10 mouse cellular contexts compared by ENCODE assay signal in genomic region chr5:90149611-90150532, GRCm38 (mm10).
DNase-seq lines count a peak whose midpoint lies in the region; ATAC-seq and TF ChIP-seq lines count a peak whose summit lies in the region.
"Had no signal": no experiment of that assay in that cellular context is flagged by ENCODE, and none has a peak within 500 bp of the region (broad histone marks: within the 10 kb centered on the region; RNA-seq: fewer than 3 reads in every experiment).

No protein-coding gene starts in this region.

- peaks cover 3% of the 10 kb centered on the region; the same call in 1 of the 2 replicates for H3K4me1 ChIP-seq in heart, embryonic 16.5 days (ENCODE audit: control insufficient read depth, insufficient read depth, low read length)
- H3K4me1 ChIP-seq: liver, embryonic 13.5 days had no signal

- no peak overlapping the region for H3K9ac ChIP-seq in heart, embryonic 16.5 days (ENCODE audit: low read length)
- H3K9ac ChIP-seq: liver, embryonic 13.5 days had no signal

- intact Hi-C loops in heart, postnatal 25 days (cut with DNase I): no loop called here
- intact Hi-C loops in gastrocnemius, adult 2 months (cut with DNase I): no loop called here

- TF ChIP-seq CTCF in brain, embryonic 14.5 days (IDR thresholded peaks at IDR 0.05; ENCODE audit: borderline replicate concordance, extremely low read depth, insufficient read depth, insufficient read length): no peak
- TF ChIP-seq CTCF in gastrocnemius, adult 2 months (IDR thresholded peaks at IDR 0.05): no peak

- no peak for ATAC-seq in heart, embryonic 16.5 days (replicated peaks; ENCODE audit: extremely low read depth, insufficient read depth, low FRiP score)
- peak; percentile 96 for ATAC-seq in megakaryocyte-erythroid progenitor cell, adult 5-6 weeks (replicated peaks; ENCODE audit: low FRiP score, low TSS enrichment, poor library complexity, severe bottlenecking)

- no peaks in the 10 kb centered on the region for H3K36me3 ChIP-seq in heart, embryonic 16.5 days (ENCODE audit: control insufficient read depth, insufficient read depth)
- H3K36me3 ChIP-seq: liver, embryonic 13.5 days had no signal

- no peaks in the 10 kb centered on the region; the same call in 1 of the 2 replicates for H3K9me3 ChIP-seq in heart, embryonic 16.5 days (replicated peaks; ENCODE audit: control insufficient read depth, low read length)
- H3K9me3 ChIP-seq: liver, embryonic 13.5 days had no signal

- DNase-seq in heart, postnatal 25 days (ENCODE audit: low spot score): no peak
- DNase-seq in ovary, postnatal 36 days (ENCODE audit: low spot score): peak; percentile 31
- no peak for DNase-seq in ovary, postnatal 14 days (ENCODE audit: low spot score)
- peak; percentile 36 for DNase-seq in brain, embryonic 14.5 days (ENCODE audit: low read depth)
- no peak for DNase-seq in gastrocnemius, adult 2 months
- DNase-seq: cerebellum, adult 8-10 months; liver, embryonic 13.5 days; thymus, adult 2 months had no signal

- peak overlapping the region; percentile 18; the same call in 1 of the 2 replicates for H3K4me2 ChIP-seq in heart, embryonic 16.5 days (ENCODE audit: low read depth, low read length)
- H3K4me2 ChIP-seq: liver, embryonic 13.5 days had no signal

- no peak for TF ChIP-seq POLR2A in brain, embryonic 14.5 days (IDR thresholded peaks at IDR 0.05; ENCODE audit: borderline replicate concordance, extremely low read depth, insufficient read depth, insufficient read length, poor library complexity, severe bottlenecking)

- 45% methylated on average over 22 of the region's 22 CpGs for WGBS in heart, embryonic 16.5 days

- H3K27ac ChIP-seq in heart, embryonic 16.5 days (ENCODE audit: low read length): no peak overlapping the region
- no peak overlapping the region for H3K27ac ChIP-seq in gastrocnemius, adult 2 months
- H3K27ac ChIP-seq: liver, embryonic 13.5 days had no signal

- H3K4me3 ChIP-seq in heart, embryonic 16.5 days (ENCODE audit: low read length): no peak overlapping the region
- no peak overlapping the region for H3K4me3 ChIP-seq in gastrocnemius, adult 2 months
- H3K4me3 ChIP-seq: liver, embryonic 13.5 days had no signal

- H3K27me3 ChIP-seq in heart, embryonic 16.5 days (ENCODE audit: control insufficient read depth, insufficient read depth, low read length): no peaks in the 10 kb centered on the region
- H3K27me3 ChIP-seq: liver, embryonic 13.5 days had no signal

Comparison
In these comparisons a context has a peak if more than half of its experiments do, and no peak if none do; other contexts are left out.
1. DNase-seq: peak in ovary, postnatal 36 days (single experiment) and brain, embryonic 14.5 days (single experiment); none in heart, postnatal 25 days (single experiment), ovary, postnatal 14 days (single experiment) and gastrocnemius, adult 2 months (single experiment).